Mouse (Mus musculus) induced T-regulatory cell, adult 2 months (primary cell): ENCODE data around the gene Srarp.

ENCODE experiments used
- DNase-seq: peaks from one replicate; pipeline ENCODE4 v3.0.0-alpha.2; 2012; ENCODE audit warnings: low read depth

Gene Srarp

GRCm38 (mm10) chr4:141389366-141390150 is 46.3 kb downstream of the Srarp start:
- DNase-seq, result no peak

GRCm38 (mm10) chr4:141387933-141388332 is 48.0 kb downstream of the Srarp start:
- no peak for DNase-seq

- DNase-seq, result peak; percentile 85
These were observed 48.7 kb downstream of the Srarp start for GRCm38 (mm10) chr4:141387093-141387784.

GRCm38 (mm10) chr4:141386150-141386549 is 49.8 kb downstream of the Srarp start:
- DNase-seq, result no peak

GRCm38 (mm10) chr4:141385275-141385674 is 50.6 kb downstream of the Srarp start:
- DNase-seq, result peak; percentile 83
